11 mouse cellular contexts compared by ENCODE assay signal in the genomic region with DNA sequence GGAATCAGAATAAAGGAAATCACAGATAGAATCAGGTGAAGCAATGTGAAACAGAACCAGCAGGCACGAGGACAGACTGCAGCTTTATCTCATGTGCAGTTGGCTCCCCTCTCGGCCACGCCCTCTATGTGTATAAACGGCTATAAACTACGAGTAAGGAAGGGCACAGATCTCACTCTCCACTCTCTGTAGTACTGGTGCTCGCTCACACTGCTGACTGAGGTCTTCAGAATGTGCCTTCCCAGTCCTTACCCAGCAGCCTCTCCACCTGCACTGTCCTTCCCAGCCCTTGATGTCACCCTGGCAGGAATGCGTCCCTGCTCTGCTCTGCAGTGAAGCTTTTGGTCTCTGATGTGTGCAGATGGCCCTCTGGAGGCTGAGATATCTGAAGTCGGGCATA.
DNase-seq lines count a peak whose midpoint lies in the region; ATAC-seq and TF ChIP-seq lines count a peak whose summit lies in the region.
"Had no signal": no experiment of that assay in that cellular context is flagged by ENCODE, and none has a peak within 500 bp of the region (broad histone marks: within the 10 kb centered on the region; RNA-seq: fewer than 3 reads in every experiment).

No protein-coding gene starts in this region.

- TF ChIP-seq RAD21 in MEL (IDR thresholded peaks at IDR 0.05; ENCODE audit: low read depth, low read length): no peak

- H3K9ac ChIP-seq in kidney, embryonic 16.5 days (replicated peaks; ENCODE audit: low read length): no peak overlapping the region
- H3K9ac ChIP-seq in MEL (ENCODE audit: control insufficient read depth, low read depth, low read length, poor library complexity, severe bottlenecking): no peak overlapping the region
- H3K9ac ChIP-seq in heart, embryonic 15.5 days: no peak overlapping the region; the same call in 1 of the 2 replicates
- H3K9ac ChIP-seq in forebrain, embryonic 14.5 days (ENCODE audit: low read length): no peak overlapping the region
- H3K9ac ChIP-seq: hindbrain, embryonic 15.5 days had no signal

- ATAC-seq in kidney, embryonic 16.5 days (ENCODE audit: low FRiP score, low TSS enrichment): peak; percentile 49; the same call in 1 of the 2 replicates
- no peak; the same call in 1 of the 2 replicates for ATAC-seq in heart, embryonic 15.5 days (replicated peaks; ENCODE audit: insufficient number of reproducible peaks, insufficient read depth, low FRiP score, low read depth)
- ATAC-seq in megakaryocyte progenitor cell, adult 5-6 weeks (replicated peaks; ENCODE audit: poor library complexity): peak; percentile 75
- ATAC-seq in forebrain, embryonic 14.5 days: no peak

- TF ChIP-seq EP300 in MEL (IDR thresholded peaks at IDR 0.05; ENCODE audit: low read depth in 1 of 2, low read length in 2 of 2): no peak

- H3K79me2 ChIP-seq in MEL (ENCODE audit: control insufficient read depth, insufficient read depth, low read length, poor library complexity): no peaks in the 10 kb centered on the region

- no peak overlapping the region for H3K4me3 ChIP-seq in kidney, embryonic 16.5 days (ENCODE audit: low read length)
- peak overlapping the region in 1 of 2 experiments; percentile 11; a peak in 1 of 4 replicates for H3K4me3 ChIP-seq in MEL (ENCODE audit: control insufficient read depth in 1 of 2, insufficient read depth in 1 of 2, low read depth in 2 of 2, low read length in 2 of 2)
- peak overlapping the region; percentile 19; the same call in 1 of the 2 replicates for H3K4me3 ChIP-seq in heart, embryonic 15.5 days
- H3K4me3 ChIP-seq in forebrain, embryonic 14.5 days (ENCODE audit: low read depth, low read length): no peak overlapping the region
- H3K4me3 ChIP-seq: hindbrain, embryonic 15.5 days had no signal

- TF ChIP-seq CTCF in MEL (IDR thresholded peaks at IDR 0.05 in 2 of 3, conservative IDR thresholded peaks at IDR 0.05 in 1 of 3; ENCODE audit: control insufficient read depth in 1 of 3, insufficient read depth in 1 of 3, low read depth in 2 of 3, low read length in 3 of 3, poor library complexity in 1 of 3, severe bottlenecking in 1 of 3): no peak

- no peaks in the 10 kb centered on the region for H3K9me3 ChIP-seq in kidney, embryonic 16.5 days (ENCODE audit: low read length)
- no peaks in the 10 kb centered on the region for H3K9me3 ChIP-seq in MEL (replicated peaks; ENCODE audit: insufficient read depth, low read length)
- no peaks in the 10 kb centered on the region for H3K9me3 ChIP-seq in heart, embryonic 15.5 days (replicated peaks)
- no peaks in the 10 kb centered on the region for H3K9me3 ChIP-seq in forebrain, embryonic 14.5 days (replicated peaks; ENCODE audit: control insufficient read depth, low read length)
- H3K9me3 ChIP-seq: hindbrain, embryonic 15.5 days had no signal

- H3K4me2 ChIP-seq in kidney, embryonic 16.5 days (replicated peaks; ENCODE audit: low read depth, low read length): no peak overlapping the region
- peak overlapping the region; percentile 50 for H3K4me2 ChIP-seq in heart, embryonic 15.5 days
- no peak overlapping the region for H3K4me2 ChIP-seq in forebrain, embryonic 14.5 days (ENCODE audit: low read length)
- H3K4me2 ChIP-seq: hindbrain, embryonic 15.5 days had no signal

- no peak overlapping the region for H3K27ac ChIP-seq in kidney, embryonic 16.5 days (ENCODE audit: low read length)
- H3K27ac ChIP-seq in MEL (ENCODE audit: control insufficient read depth, low read depth, low read length): no peak overlapping the region
- peak overlapping the region; percentile 29; the same call in 1 of the 2 replicates for H3K27ac ChIP-seq in heart, embryonic 15.5 days
- no peak overlapping the region for H3K27ac ChIP-seq in forebrain, embryonic 14.5 days (ENCODE audit: low read depth, low read length)
- H3K27ac ChIP-seq: hindbrain, embryonic 15.5 days had no signal

- TF ChIP-seq POLR2A in MEL (IDR thresholded peaks at IDR 0.05; ENCODE audit: control insufficient read depth in 1 of 2, insufficient read depth in 1 of 2, low read depth in 1 of 2, low read length in 2 of 2, poor library complexity in 1 of 2): no peak

- no peaks in the 10 kb centered on the region for H3K36me3 ChIP-seq in kidney, embryonic 16.5 days (ENCODE audit: insufficient read depth, low read length)
- H3K36me3 ChIP-seq in MEL (ENCODE audit: control insufficient read depth in 1 of 2, insufficient read depth in 2 of 2, low read length in 2 of 2): no peaks in the 10 kb centered on the region
- no peaks in the 10 kb centered on the region for H3K36me3 ChIP-seq in heart, embryonic 15.5 days
- H3K36me3 ChIP-seq in forebrain, embryonic 14.5 days (ENCODE audit: control insufficient read depth, insufficient read depth, low read length): no peaks in the 10 kb centered on the region
- H3K36me3 ChIP-seq: hindbrain, embryonic 15.5 days had no signal

- DNase-seq in kidney, adult 18-20 months: no peak
- peak; percentile 39 for DNase-seq in MEL (ENCODE audit: low read depth, low spot score)
- no peak for DNase-seq in forebrain, embryonic 14.5 days (ENCODE audit: low spot score)
- no peak for DNase-seq in layer of hippocampus, adult 8-10 months (ENCODE audit: low spot score in 2 of 2)
- DNase-seq: kidney, postnatal 4 days; lung, postnatal 36 days; thymus, postnatal 25 days had no signal

- WGBS in kidney, embryonic 16.5 days: 34% methylated on average over 8 of the region's 8 CpGs
- 25% methylated on average over 8 of the region's 8 CpGs for WGBS in heart, embryonic 15.5 days
- WGBS in forebrain, embryonic 14.5 days: 54% methylated on average over 8 of the region's 8 CpGs

- peaks cover 14% of the 10 kb centered on the region; the same call in 1 of the 2 replicates for H3K4me1 ChIP-seq in kidney, embryonic 16.5 days (ENCODE audit: insufficient read depth, low read length)
- H3K4me1 ChIP-seq in MEL (ENCODE audit: control insufficient read depth in 1 of 2, insufficient read depth in 2 of 2, low read length in 2 of 2): no peaks in the 10 kb centered on the region
- H3K4me1 ChIP-seq in heart, embryonic 15.5 days (replicated peaks): peaks cover 15% of the 10 kb centered on the region
- no peaks in the 10 kb centered on the region for H3K4me1 ChIP-seq in forebrain, embryonic 14.5 days (ENCODE audit: control insufficient read depth, insufficient read depth, low read length)

- H3K27me3 ChIP-seq in kidney, embryonic 16.5 days (ENCODE audit: insufficient read depth, low read length): no peaks in the 10 kb centered on the region
- peaks cover 0 to 3% of the 10 kb centered on the region in 2 experiments; a peak in 2 of 4 replicates for H3K27me3 ChIP-seq in MEL (ENCODE audit: control insufficient read depth in 1 of 2, insufficient read depth in 2 of 2, low read length in 2 of 2)
- H3K27me3 ChIP-seq in heart, embryonic 15.5 days: no peaks in the 10 kb centered on the region
- H3K27me3 ChIP-seq in forebrain, embryonic 14.5 days (replicated peaks; ENCODE audit: control insufficient read depth, insufficient read depth, low read length): no peaks in the 10 kb centered on the region
- H3K27me3 ChIP-seq: hindbrain, embryonic 15.5 days had no signal

TF ChIP-seq in MEL, 35 proteins besides CTCF, POLR2A, EP300 and RAD21:
- TF ChIP-seq KAT2A (conservative IDR thresholded peaks at IDR 0.05; ENCODE audit: low read depth, low read length) (no peak), HCFC1 (IDR thresholded peaks at IDR 0.05; ENCODE audit: low read depth, low read length) (no peak), BHLHE40 (IDR thresholded peaks at IDR 0.05; ENCODE audit: borderline replicate concordance, low read depth, low read length) (peak; percentile 53; the same call in 1 of the 2 replicates), GABPA (IDR thresholded peaks at IDR 0.05; ENCODE audit: low read depth, low read length) (no peak), GATA1 (IDR thresholded peaks at IDR 0.05; ENCODE audit: low read depth, low read length) (no peak), MYB (IDR thresholded peaks at IDR 0.05; ENCODE audit: low read depth, low read length) (no peak), POLR2AphosphoS5 (IDR thresholded peaks at IDR 0.05; ENCODE audit: borderline replicate concordance, low read depth, low read length) (no peak), ETS1 (IDR thresholded peaks at IDR 0.05; ENCODE audit: low read depth, low read length) (no peak)

Comparison
In these comparisons a context has a peak if more than half of its experiments do, and no peak if none do; other contexts are left out.
1. ATAC-seq: peak in kidney, embryonic 16.5 days (single experiment) and megakaryocyte progenitor cell, adult 5-6 weeks (single experiment); none in heart, embryonic 15.5 days (single experiment) and forebrain, embryonic 14.5 days (single experiment).